Mouse (Mus musculus) lung, adult 2 months (tissue): ENCODE data around the gene Arap1.

ENCODE experiments used
- CTCF ChIP-seq: fragments of 200-500 bp; IDR thresholded peaks from 2 replicates; pipeline ENCODE4 v1.5.1; 2011; ENCODE audit warnings: mild to moderate bottlenecking, low read length, control low read depth; ENCODE audit not compliant: insufficient read depth
- POLR2A ChIP-seq: fragments of 200-500 bp; IDR thresholded peaks from 2 replicates; pipeline ENCODE4 v1.6.1; 2011; ENCODE audit warnings: low read depth, mild to moderate bottlenecking, control low read depth, low read length, borderline replicate concordance; ENCODE audit errors: extremely low read depth

DNA sequence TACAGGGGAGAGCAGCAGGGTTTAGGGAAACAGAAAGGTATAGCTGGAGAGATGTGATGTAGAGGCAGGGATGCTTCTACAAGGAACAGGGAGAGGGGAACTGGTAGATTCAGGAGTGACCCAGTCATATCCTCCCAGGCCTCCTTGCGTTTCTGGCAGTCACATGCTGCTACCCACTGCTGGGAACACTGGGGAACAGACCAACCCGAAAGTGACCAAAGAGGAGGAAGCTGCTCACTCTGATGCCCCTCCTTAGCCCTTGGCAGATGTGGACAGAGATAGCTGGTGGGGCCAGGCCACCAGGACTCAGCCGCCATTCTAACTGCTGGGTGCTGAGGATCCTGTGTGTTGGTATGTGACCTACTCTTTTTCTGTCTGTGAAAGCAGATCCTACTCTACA is 35.9 kb downstream of the Arap1 start:
- no peak for TF ChIP-seq CTCF
- no peak for TF ChIP-seq POLR2A
